Mouse (Mus musculus): ENCODE data around the gene Polr2a. TPM values are rescaled to one million over a fixed set of nuclear protein-coding genes. Genes with fewer than 3 reads are reported as not detected.

The Polr2a gene
- polyA plus RNA-seq, 1 experiment = 16.5 TPM

DNA sequence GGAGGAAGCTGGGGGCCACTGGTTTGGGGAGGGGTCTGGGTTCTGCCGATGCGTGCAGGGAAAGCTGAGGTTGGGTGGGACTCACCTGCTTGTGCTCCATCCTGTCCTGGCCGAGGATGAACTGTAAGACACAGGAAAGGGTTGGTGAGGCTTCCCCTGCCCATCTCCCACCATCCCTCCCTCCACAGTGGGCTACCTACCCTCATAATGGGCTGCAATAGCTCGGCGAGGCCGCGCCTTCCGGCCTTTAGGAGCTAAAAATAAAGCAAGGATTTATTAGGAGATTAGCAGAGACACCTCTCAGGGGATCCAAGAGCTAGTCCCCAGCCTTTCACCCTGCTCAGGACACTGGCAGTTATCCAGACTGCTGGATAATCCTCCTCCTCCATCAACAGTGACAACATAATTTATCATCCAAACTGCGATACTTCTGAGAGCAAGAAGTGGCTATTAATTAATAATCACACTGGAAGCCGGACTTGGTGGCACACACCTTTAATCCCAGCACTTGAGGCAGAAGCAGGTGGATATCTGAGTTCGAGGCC is 64.9 kb downstream of the Polr2a start:
- Histone ChIP-seq H3K27ac (replicated peaks; ENCODE audit: low read depth, low read length) (peak overlapping the region; percentile 13), H3K4me3 (ENCODE audit: insufficient read depth, low read depth, low read length) (no peak overlapping the region)

DNA sequence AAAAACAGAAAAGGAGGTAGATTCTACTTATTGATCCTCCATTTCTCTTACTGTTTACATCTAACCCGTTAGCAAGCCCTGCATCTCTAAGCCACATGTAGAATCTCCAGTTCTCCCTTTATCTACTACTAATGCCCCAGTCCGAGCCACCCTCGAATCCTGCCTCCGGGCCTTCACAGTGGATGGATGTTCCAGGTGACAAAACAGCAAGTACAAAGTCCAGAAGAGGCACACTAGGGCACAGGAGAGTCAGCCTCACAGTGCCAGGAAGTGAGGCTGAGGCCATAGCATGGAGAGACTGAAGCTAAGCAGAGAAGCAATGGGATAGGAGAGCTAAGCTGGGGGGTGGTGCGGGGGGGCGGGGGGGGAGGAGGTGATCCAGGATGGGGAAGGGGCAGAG is 65.6 kb downstream of the Polr2a start:
- no peak overlapping the region for H3K4me3 ChIP-seq (ENCODE audit: insufficient read depth, low read depth, low read length)
- H3K27ac ChIP-seq (replicated peaks; ENCODE audit: low read depth, low read length) = peak overlapping the region; percentile 41; the same call in 1 of the 2 replicates
- 0 out of 2 replicates have a peak, but pooled peaks cover 3% of the 10 kb centered on the region for H3K4me1 ChIP-seq (ENCODE audit: control insufficient read depth, insufficient read depth, insufficient read length, low read length)

More for the DNA sequence above, 64.9 kb downstream of the Polr2a start:
- H3K4me1 ChIP-seq (ENCODE audit: control insufficient read depth, insufficient read depth, insufficient read length, low read length) = 0 out of 2 replicates have a peak, but pooled peaks cover 3% of the 10 kb centered on the region

- Histone ChIP-seq H3K27ac (replicated peaks; ENCODE audit: low read depth, low read length) (peak overlapping the region; percentile 41), H3K4me3 (ENCODE audit: insufficient read depth, low read depth, low read length) (no peak overlapping the region), H3K4me1 (ENCODE audit: control insufficient read depth, insufficient read depth, insufficient read length, low read length) (0 out of 2 replicates have a peak, but pooled peaks cover 3% of the 10 kb centered on the region)
Measured at GRCm38 (mm10) chr11:69692196-69692811, 66.1 kb downstream of the Polr2a start.

DNA sequence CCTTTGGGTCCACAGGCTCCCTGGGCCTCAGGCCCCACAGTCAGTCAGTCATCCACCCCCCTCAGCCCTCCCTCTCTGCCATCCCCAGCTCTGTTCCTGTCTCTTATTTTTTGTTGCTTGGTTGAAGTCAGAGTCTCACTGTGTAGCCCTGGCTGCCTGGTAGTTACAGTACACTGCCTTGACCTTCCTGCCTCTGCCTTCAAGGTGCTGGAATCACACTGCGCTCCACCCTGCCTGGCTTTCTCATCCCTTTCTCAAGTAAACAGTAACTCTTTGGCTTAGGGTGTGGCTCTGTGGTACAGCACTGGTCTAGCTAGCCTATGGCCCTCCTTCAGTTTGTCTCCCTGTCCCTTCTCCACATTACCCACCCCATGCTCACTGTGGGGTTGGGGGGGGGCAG is 68.5 kb downstream of the Polr2a start:
- H3K4me1 ChIP-seq (ENCODE audit: control insufficient read depth, insufficient read depth, insufficient read length, low read length) = peaks cover 9% of the 10 kb centered on the region
- H3K4me3 ChIP-seq (ENCODE audit: insufficient read depth, low read depth, low read length) = no peak overlapping the region
- H3K27ac ChIP-seq (replicated peaks; ENCODE audit: low read depth, low read length) = peak overlapping the region; percentile 67

- H3K4me3 ChIP-seq (ENCODE audit: insufficient read depth, low read depth, low read length) = no peak overlapping the region
- H3K27ac ChIP-seq (replicated peaks; ENCODE audit: low read depth, low read length) = no peak overlapping the region; the same call in 1 of the 2 replicates
- peaks cover 8% of the 10 kb centered on the region for H3K4me1 ChIP-seq (ENCODE audit: control insufficient read depth, insufficient read depth, insufficient read length, low read length)
Measured at GRCm38 (mm10) chr11:69687061-69687460, 71.4 kb downstream of the Polr2a start.

- Histone ChIP-seq H3K4me3 (ENCODE audit: insufficient read depth, low read depth, low read length) (no peak overlapping the region), H3K27ac (replicated peaks; ENCODE audit: low read depth, low read length) (peak overlapping the region; percentile 94), H3K4me1 (ENCODE audit: control insufficient read depth, insufficient read depth, insufficient read length, low read length) (peaks cover 8% of the 10 kb centered on the region)
Measured at GRCm38 (mm10) chr11:69686377-69686776, 72.1 kb downstream of the Polr2a start.

DNA sequence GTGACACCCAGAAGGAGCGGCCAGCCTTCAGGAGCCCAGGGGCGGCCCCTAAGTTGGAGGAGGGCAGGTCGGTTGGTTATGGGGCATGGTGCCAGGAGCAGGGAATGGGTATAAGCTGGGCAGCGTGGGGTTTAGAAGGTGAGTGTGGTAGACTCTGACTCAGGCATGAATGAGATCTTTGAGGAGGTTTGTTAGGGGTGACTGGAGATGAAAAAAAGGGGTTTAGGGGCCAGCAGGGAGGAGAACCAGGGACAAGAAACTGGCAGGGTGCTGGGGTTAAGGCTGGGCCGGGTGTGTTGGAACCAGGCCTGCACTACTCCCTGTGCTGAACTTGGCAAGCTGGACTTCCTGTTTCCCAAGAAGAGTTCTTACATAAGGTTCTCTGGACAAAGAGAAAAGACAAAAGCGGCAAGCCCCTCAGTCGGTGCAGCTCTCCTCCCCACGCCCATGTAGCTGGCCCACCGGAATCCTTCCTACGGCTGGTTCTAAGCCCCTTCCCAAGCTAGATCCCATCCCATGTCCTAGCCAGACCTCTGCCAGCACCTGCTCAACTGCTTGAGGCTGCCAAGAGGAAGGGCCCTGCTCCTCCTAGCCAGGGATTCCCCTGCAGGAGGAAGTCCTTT is 72.8 kb downstream of the Polr2a start, which contains the start of gene Tnfsf13:
Gene Tnfsf13 (minus strand): TSS at position 259 of the 623 bp plus-strand sequence.
- peaks cover 8% of the 10 kb centered on the region for H3K4me1 ChIP-seq (ENCODE audit: control insufficient read depth, insufficient read depth, insufficient read length, low read length)
- H3K27ac ChIP-seq (replicated peaks; ENCODE audit: low read depth, low read length) = peak within 1 kb of the TSS; percentile 94
- peak within 1 kb of the TSS; percentile 49 for H3K4me3 ChIP-seq (ENCODE audit: insufficient read depth, low read depth, low read length)

GRCm38 (mm10) chr11:69684936-69685335 is 73.5 kb downstream of the Polr2a start:
- peak overlapping the region; percentile 87 for H3K27ac ChIP-seq (replicated peaks; ENCODE audit: low read depth, low read length)
- peaks cover 8% of the 10 kb centered on the region for H3K4me1 ChIP-seq (ENCODE audit: control insufficient read depth, insufficient read depth, insufficient read length, low read length)
- peak overlapping the region; percentile 2; the same call in 1 of the 2 replicates for H3K4me3 ChIP-seq (ENCODE audit: insufficient read depth, low read depth, low read length)

DNA sequence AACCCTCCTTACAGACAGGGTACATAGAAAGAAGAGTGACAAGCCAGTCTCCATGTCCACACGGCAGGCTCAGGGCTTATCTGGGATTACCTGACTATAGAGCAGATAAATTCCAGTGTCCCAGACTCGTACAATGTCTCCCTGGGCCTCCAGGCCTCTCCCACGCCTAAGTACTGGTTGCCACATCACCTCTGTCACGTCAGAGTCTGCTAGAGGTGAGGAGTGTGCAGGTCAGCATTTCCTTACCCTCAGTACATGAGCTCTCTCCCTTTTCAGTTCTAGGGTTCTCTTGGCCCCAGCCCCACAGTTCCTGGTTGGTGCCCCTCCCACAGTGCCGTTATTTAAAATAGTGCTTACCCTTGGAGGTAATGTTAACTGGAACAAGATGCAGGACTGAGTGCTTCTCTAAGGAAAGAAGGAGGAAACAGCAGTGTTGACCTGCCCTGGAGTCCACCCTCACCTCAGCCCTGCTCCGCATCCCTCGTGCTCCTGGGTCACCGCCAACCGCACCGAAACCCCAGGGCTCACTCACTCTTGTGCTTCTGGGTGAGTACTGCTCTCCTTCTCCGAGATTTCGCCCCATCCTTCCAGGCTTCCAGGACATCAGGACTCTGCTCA is 74.2 kb downstream of the Polr2a start:
- Histone ChIP-seq H3K4me3 (ENCODE audit: insufficient read depth, low read depth, low read length) (peak overlapping the region; percentile 2; the same call in 1 of the 2 replicates), H3K4me1 (ENCODE audit: control insufficient read depth, insufficient read depth, insufficient read length, low read length) (peaks cover 8% of the 10 kb centered on the region), H3K27ac (replicated peaks; ENCODE audit: low read depth, low read length) (peak overlapping the region; percentile 87)

Other genes starting within 250 kb of the Polr2a start
- not detected in 2 replicates for gene Dnah2, start 209.5 kb downstream of the Polr2a start, polyA plus RNA-seq (2012; ENCODE audit: insufficient read depth, insufficient read length, missing spikeins)
- not detected in 2 replicates for gene Efnb3, start 198.4 kb downstream of the Polr2a start, polyA plus RNA-seq (2012; ENCODE audit: insufficient read depth, insufficient read length, missing spikeins)
- gene Wrap53, start 178.4 kb downstream of the Polr2a start, polyA plus RNA-seq (2012; ENCODE audit: insufficient read depth, insufficient read length, missing spikeins) = 10.7 and 10.9 TPM in 2 replicates
- 13.6 and 18.3 TPM in 2 replicates for gene Trp53, start 178.3 kb downstream of the Polr2a start, polyA plus RNA-seq (2012; ENCODE audit: insufficient read depth, insufficient read length, missing spikeins)
- 6.7 and 8.3 TPM in 2 replicates for gene Atp1b2, start 152.7 kb downstream of the Polr2a start, polyA plus RNA-seq (2012; ENCODE audit: insufficient read depth, insufficient read length, missing spikeins)
- gene Shbg, start 140.7 kb downstream of the Polr2a start, polyA plus RNA-seq (2012; ENCODE audit: insufficient read depth, insufficient read length, missing spikeins) = not detected in 2 replicates
- 8.6 and 10.9 TPM in 2 replicates for gene Sat2, start 136.6 kb downstream of the Polr2a start, polyA plus RNA-seq (2012; ENCODE audit: insufficient read depth, insufficient read length, missing spikeins)
- gene Fxr2, start 125.6 kb downstream of the Polr2a start, polyA plus RNA-seq (2012; ENCODE audit: insufficient read depth, insufficient read length, missing spikeins) = 27.8 and 29.5 TPM in 2 replicates
- not detected in 2 replicates for gene Sox15, start 103.3 kb downstream of the Polr2a start, polyA plus RNA-seq (2012; ENCODE audit: insufficient read depth, insufficient read length, missing spikeins)
- gene Mpdu1, start 96.0 kb downstream of the Polr2a start, polyA plus RNA-seq (2012; ENCODE audit: insufficient read depth, insufficient read length, missing spikeins) = 73.8 and 102 TPM in 2 replicates
- 10.3 and 12.1 TPM in 2 replicates for gene Cd68, start 92.5 kb downstream of the Polr2a start, polyA plus RNA-seq (2012; ENCODE audit: insufficient read depth, insufficient read length, missing spikeins)
- 268 and 317 TPM in 2 replicates for gene Eif4a1, start 86.2 kb downstream of the Polr2a start, polyA plus RNA-seq (2012; ENCODE audit: insufficient read depth, insufficient read length, missing spikeins)
- 49.9 and 65.3 TPM in 2 replicates for gene Senp3, start 76.6 kb downstream of the Polr2a start, polyA plus RNA-seq (2012; ENCODE audit: insufficient read depth, insufficient read length, missing spikeins)
- 4.1 and 4.9 TPM in 2 replicates for gene Tnfsf13, start 72.9 kb downstream of the Polr2a start, polyA plus RNA-seq (2012; ENCODE audit: insufficient read depth, insufficient read length, missing spikeins)
- gene Tnfsf12, start 62.8 kb downstream of the Polr2a start, polyA plus RNA-seq (2012; ENCODE audit: insufficient read depth, insufficient read length, missing spikeins) = 12.7 and 13.7 TPM in 2 replicates
- 0.99 and 2.8 TPM in 2 replicates for gene Tnfsfm13, start 62.5 kb downstream of the Polr2a start, polyA plus RNA-seq (2012; ENCODE audit: insufficient read depth, insufficient read length, missing spikeins)
- gene Slc35g3, start 3.3 kb upstream of the Polr2a start, polyA plus RNA-seq (2012; ENCODE audit: insufficient read depth, insufficient read length, missing spikeins) = not detected in 2 replicates
- 17.2 and 23.6 TPM in 2 replicates for gene Zbtb4, start 7.3 kb upstream of the Polr2a start, polyA plus RNA-seq (2012; ENCODE audit: insufficient read depth, insufficient read length, missing spikeins)
- gene Chrnb1, start 37.3 kb upstream of the Polr2a start, polyA plus RNA-seq (2012; ENCODE audit: insufficient read depth, insufficient read length, missing spikeins) = 1.7 and 2.4 TPM in 2 replicates
- gene Fgf11, start 43.2 kb upstream of the Polr2a start, polyA plus RNA-seq (2012; ENCODE audit: insufficient read depth, insufficient read length, missing spikeins) = 5.6 and 7.5 TPM in 2 replicates
- 1.2 TPM in 1 of 2 replicates, not detected in the other for gene Tmem102, start 47.0 kb upstream of the Polr2a start, polyA plus RNA-seq (2012; ENCODE audit: insufficient read depth, insufficient read length, missing spikeins)
- gene Gm39566, start 56.7 kb upstream of the Polr2a start, polyA plus RNA-seq (2012; ENCODE audit: insufficient read depth, insufficient read length, missing spikeins) = not detected in 2 replicates
- not detected in 2 replicates for gene Spem2, start 59.8 kb upstream of the Polr2a start, polyA plus RNA-seq (2012; ENCODE audit: insufficient read depth, insufficient read length, missing spikeins)
- not detected in 2 replicates for gene Spem1, start 63.5 kb upstream of the Polr2a start, polyA plus RNA-seq (2012; ENCODE audit: insufficient read depth, insufficient read length, missing spikeins)
- 1.8 and 2.7 TPM in 2 replicates for gene Nlgn2, start 79.1 kb upstream of the Polr2a start, polyA plus RNA-seq (2012; ENCODE audit: insufficient read depth, insufficient read length, missing spikeins)
- gene Tmem256, start 79.9 kb upstream of the Polr2a start, polyA plus RNA-seq (2012; ENCODE audit: insufficient read depth, insufficient read length, missing spikeins) = 206 and 248 TPM in 2 replicates
- gene Plscr3, start 87.7 kb upstream of the Polr2a start, polyA plus RNA-seq (2012; ENCODE audit: insufficient read depth, insufficient read length, missing spikeins) = 18.7 TPM in 2 replicates
- gene Tnk1, start 100.1 kb upstream of the Polr2a start, polyA plus RNA-seq (2012; ENCODE audit: insufficient read depth, insufficient read length, missing spikeins) = not detected in 2 replicates
- gene Tmem95, start 119.4 kb upstream of the Polr2a start, polyA plus RNA-seq (2012; ENCODE audit: insufficient read depth, insufficient read length, missing spikeins) = not detected in 2 replicates
- gene Kctd11, start 122.8 kb upstream of the Polr2a start, polyA plus RNA-seq (2012; ENCODE audit: insufficient read depth, insufficient read length, missing spikeins) = 2.5 and 3.3 TPM in 2 replicates
- not detected in 2 replicates for gene Acap1, start 136.9 kb upstream of the Polr2a start, polyA plus RNA-seq (2012; ENCODE audit: insufficient read depth, insufficient read length, missing spikeins)
- gene 2810408A11Rik, start 142.3 kb upstream of the Polr2a start, polyA plus RNA-seq (2012; ENCODE audit: insufficient read depth, insufficient read length, missing spikeins) = 3.2 TPM in 1 of 2 replicates, not detected in the other
- gene Neurl4, start 142.4 kb upstream of the Polr2a start, polyA plus RNA-seq (2012; ENCODE audit: insufficient read depth, insufficient read length, missing spikeins) = 16.9 and 18.4 TPM in 2 replicates
- gene Gps2, start 155.3 kb upstream of the Polr2a start, polyA plus RNA-seq (2012; ENCODE audit: insufficient read depth, insufficient read length, missing spikeins) = 23.6 and 24.3 TPM in 2 replicates
- gene Eif5a, start 163.3 kb upstream of the Polr2a start, polyA plus RNA-seq (2012; ENCODE audit: insufficient read depth, insufficient read length, missing spikeins) = 424 and 439 TPM in 2 replicates
- 37.9 and 76.4 TPM in 2 replicates for gene Ybx2, start 177.2 kb upstream of the Polr2a start, polyA plus RNA-seq (2012; ENCODE audit: insufficient read depth, insufficient read length, missing spikeins)
- gene Slc2a4, start 189.6 kb upstream of the Polr2a start, polyA plus RNA-seq (2012; ENCODE audit: insufficient read depth, insufficient read length, missing spikeins) = 466 and 489 TPM in 2 replicates
- not detected in 2 replicates for gene Cldn7, start 206.1 kb upstream of the Polr2a start, polyA plus RNA-seq (2012; ENCODE audit: insufficient read depth, insufficient read length, missing spikeins)
- 82.4 and 122 TPM in 2 replicates for gene Ctdnep1, start 222.5 kb upstream of the Polr2a start, polyA plus RNA-seq (2012; ENCODE audit: insufficient read depth, insufficient read length, missing spikeins)
- gene Elp5, start 223.9 kb upstream of the Polr2a start, polyA plus RNA-seq (2012; ENCODE audit: insufficient read depth, insufficient read length, missing spikeins) = 66.7 and 78.0 TPM in 2 replicates
- 576 and 663 TPM in 2 replicates for gene Gabarap, start 232.5 kb upstream of the Polr2a start, polyA plus RNA-seq (2012; ENCODE audit: insufficient read depth, insufficient read length, missing spikeins)
- 24.2 and 26.4 TPM in 2 replicates for gene Phf23, start 237.1 kb upstream of the Polr2a start, polyA plus RNA-seq (2012; ENCODE audit: insufficient read depth, insufficient read length, missing spikeins)
- 2.6 and 4.9 TPM in 2 replicates for gene Dvl2, start 242.0 kb upstream of the Polr2a start, polyA plus RNA-seq (2012; ENCODE audit: insufficient read depth, insufficient read length, missing spikeins)